Mouse (Mus musculus) lung, embryonic 14.5 days (tissue): ENCODE measurements around the gene Olig3. TPM values are rescaled to one million over a fixed set of nuclear protein-coding genes. Genes with fewer than 3 reads are reported as not detected.

Experiments
- ATAC-seq: fragments of 200-750 bp; cut with Nextera tagmentation; 2 replicates; pipeline ENCODE4 v1.8.0; 2017; ENCODE audit warnings: mild to moderate bottlenecking, moderate TSS enrichment, moderate library complexity; ENCODE audit not compliant: insufficient read depth
- DNase-seq: peaks from one replicate; pipeline ENCODE4 v3.0.0-alpha.2; 2015
- H3K27ac ChIP-seq: fragments of 300-500 bp; sonication (generic); 2 replicates; pipeline ENCODE4 v1.5.1; 2014; ENCODE audit warnings: low read depth, mild to moderate bottlenecking, moderate library complexity
- H3K27me3 ChIP-seq: fragments of 300-500 bp; sonication (generic); 2 replicates; pipeline ENCODE4 v1.6.1; 2014; ENCODE audit warnings: low read length, control low read depth; ENCODE audit not compliant: insufficient read depth
- H3K36me3 ChIP-seq: fragments of 300-500 bp; sonication (generic); 2 replicates; pipeline ENCODE4 v1.6.1; 2014; ENCODE audit warnings: control low read depth; ENCODE audit not compliant: insufficient read depth
- H3K4me1 ChIP-seq: fragments of 300-500 bp; sonication (generic); 2 replicates; pipeline ENCODE4 v1.6.1; 2014; ENCODE audit warnings: antibody characterized with exemption, control low read depth; ENCODE audit not compliant: insufficient read depth
- H3K4me2 ChIP-seq: fragments of 300-500 bp; sonication (generic); 2 replicates; pipeline ENCODE4 v1.6.1; 2014; ENCODE audit warnings: mild to moderate bottlenecking
- H3K4me3 ChIP-seq: fragments of 300-500 bp; sonication (generic); 2 replicates; pipeline ENCODE4 v1.5.1; 2014; ENCODE audit warnings: low read depth, low read length
- H3K9ac ChIP-seq: fragments of 300-500 bp; sonication (generic); 2 replicates; pipeline ENCODE4 v1.6.1; 2014
- H3K9me3 ChIP-seq: fragments of 300-500 bp; sonication (generic); 2 replicates; pipeline ENCODE4 v1.6.1; 2016; ENCODE audit warnings: low read depth, low read length, control low read depth
- CTCF ChIP-seq: IDR thresholded peaks from 2 replicates; pipeline ENCODE4 v1.5.1; 2016; ENCODE audit warnings: antibody characterized with exemption, low read depth
- WGBS: fragments of 180-500 bp; shearing (Covaris S2); extraction: QIAGEN DNeasy Blood & Tissue Kit; methylation state at CpG from one replicate; pipeline ENCODE4 v1.1.7; 2014; 5-methylcytosine and 5-hydroxymethylcytosine counted together
- polyA plus RNA-seq: library from polyadenylated mRNA; unstranded; fragments of >200 nt; fragmentation: Nextera tagmentation; extraction: Ambion mirVana; gene quantifications from 2 replicates; pipeline ENCODE4 v1.2.1, GENCODE M21; 2014

Gene Olig3
- polyA plus RNA-seq, 1 experiment from 2014 or later, result not detected

DNA sequence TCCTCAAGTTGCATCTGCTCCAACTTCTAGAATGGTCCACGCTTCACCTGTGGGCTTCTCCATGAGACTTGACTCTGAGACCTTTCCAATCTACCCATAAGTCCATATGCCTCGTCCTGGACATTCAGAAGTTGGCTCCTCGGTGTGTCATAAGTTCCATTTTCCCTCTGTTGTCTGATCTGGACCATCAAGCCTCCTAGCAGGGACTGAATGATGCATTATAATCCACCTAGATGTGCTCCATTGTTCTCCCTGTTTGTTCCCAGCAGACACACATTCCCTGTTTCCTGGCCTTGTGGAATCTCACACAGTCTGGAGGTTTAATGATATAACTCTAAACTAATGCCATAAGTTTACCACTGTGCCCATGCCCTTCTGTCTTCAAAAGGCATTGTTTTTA is 50.8 kb downstream of the Olig3 start:
- TF ChIP-seq CTCF, result no peak
- no peak overlapping the region for H3K9ac ChIP-seq
- no peaks in the 10 kb centered on the region for H3K36me3 ChIP-seq
- H3K4me2 ChIP-seq, result no peak overlapping the region
- H3K9me3 ChIP-seq, result no peaks in the 10 kb centered on the region
- no peaks in the 10 kb centered on the region for H3K4me1 ChIP-seq
- no peak overlapping the region for H3K4me3 ChIP-seq
- H3K27ac ChIP-seq, result no peak overlapping the region
- H3K27me3 ChIP-seq, result peaks cover 3% of the 10 kb centered on the region; the same call in 1 of the 2 replicates
- DNase-seq (no peak), ATAC-seq (no peak)
- 79% methylated on average over 3 of the region's 3 CpGs for WGBS

Other genes starting within 250 kb of the Olig3 start
- 67.1 and 71.1 TPM in 2 replicates for gene Ifngr1, start 235.4 kb downstream of the Olig3 start, polyA plus RNA-seq